Mouse (Mus musculus) thymus, postnatal 25 days (tissue): ENCODE results near the gene Svbp.

Experiments
- DNase-seq: peaks from one replicate; pipeline ENCODE4 v3.0.0; 2022

The Svbp gene

DNA sequence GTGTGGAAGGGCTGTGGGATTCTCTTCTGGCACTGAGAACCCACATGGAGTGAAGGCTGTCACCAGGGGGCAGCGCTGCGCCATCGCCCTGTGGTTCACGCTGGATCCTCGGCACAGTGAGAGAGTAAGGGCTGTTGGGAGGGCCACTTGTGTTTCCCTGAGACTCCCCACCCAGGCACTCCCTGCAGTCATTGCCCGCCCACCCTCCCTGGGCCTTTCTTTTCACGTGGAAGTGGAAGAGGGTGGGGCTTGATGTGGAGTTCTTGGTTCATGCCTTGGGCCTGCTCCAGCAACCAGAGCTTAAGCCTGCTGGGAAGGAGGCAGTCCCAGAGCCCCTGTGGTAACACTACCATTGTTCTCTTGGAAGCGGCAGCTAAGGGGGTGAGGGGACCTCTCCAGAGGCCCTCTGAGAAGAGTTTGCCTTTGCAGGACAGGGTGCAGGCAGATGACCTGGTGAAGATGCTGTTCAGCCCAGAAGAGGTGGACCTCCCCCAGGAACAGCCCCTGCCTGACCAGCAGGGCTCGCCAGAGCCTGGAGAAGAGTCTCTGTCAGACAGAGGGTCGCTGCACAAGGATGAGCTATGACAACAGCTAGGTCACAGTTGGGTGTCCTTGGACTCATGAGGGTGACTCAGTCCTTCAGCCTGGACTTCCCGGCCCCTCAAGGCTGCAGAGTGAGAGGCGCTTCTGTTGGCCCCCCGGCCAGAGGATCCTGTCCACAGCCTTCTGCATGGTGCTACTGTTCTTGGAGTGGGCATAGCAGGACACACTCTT, 52.5 kb downstream of the Svbp start:
- DNase-seq = peak; percentile 81

DNA sequence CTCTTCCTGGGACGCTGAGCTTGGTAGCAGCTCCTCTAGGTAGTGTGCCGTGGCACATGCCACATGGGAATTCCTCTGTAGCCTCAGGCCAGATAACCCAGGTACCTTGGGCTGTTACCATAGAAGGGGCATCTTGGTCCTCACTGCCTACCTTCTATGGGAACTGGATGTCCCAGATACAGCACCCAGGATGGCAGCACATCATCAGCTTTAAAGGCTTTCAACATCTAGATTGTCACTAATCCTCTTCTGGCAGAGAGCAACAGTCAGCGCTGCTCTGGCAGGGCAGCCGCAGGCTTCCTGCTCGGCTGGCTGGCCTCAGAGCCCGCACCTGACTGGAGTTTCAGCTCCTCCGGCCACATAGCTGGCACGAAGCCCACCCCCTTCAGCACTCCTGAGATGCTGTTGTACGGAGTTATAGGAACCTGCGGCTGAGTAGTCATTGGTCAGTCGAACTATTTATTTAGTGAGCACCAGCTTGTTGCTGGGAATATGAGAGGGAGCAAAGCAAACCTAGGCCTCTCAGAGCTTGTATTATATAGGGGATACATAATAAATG, 53.4 kb downstream of the Svbp start:
- no peak for DNase-seq
